In the genomic region with DNA sequence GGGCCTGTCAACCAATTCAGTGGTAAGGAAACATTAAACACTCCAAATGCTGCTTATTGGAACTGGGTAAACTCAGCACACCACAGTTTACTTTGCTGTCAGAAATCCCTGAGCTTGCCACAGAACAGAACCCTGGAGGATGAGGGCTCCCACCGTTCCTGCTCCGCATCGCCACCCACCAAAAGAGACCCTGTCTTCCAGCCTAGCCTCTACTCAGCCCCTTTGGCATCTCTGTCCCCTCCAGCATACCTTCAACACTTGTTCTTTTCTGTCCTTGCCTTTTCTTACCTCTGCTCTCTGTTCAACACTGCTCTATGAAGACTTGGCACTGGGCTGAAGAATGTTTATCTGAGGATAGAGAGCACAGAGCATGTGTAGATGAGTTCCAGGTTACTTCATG, we compare ENCODE assay signal across 10 mouse cellular contexts.
DNase-seq lines count a peak whose midpoint lies in the region; ATAC-seq and TF ChIP-seq lines count a peak whose summit lies in the region.
"Had no signal": no experiment of that assay in that cellular context is flagged by ENCODE, and none has a peak within 500 bp of the region (broad histone marks: within the 10 kb centered on the region; RNA-seq: fewer than 3 reads in every experiment).

No protein-coding gene starts in this region.

- H3K9ac ChIP-seq in heart, embryonic 12.5 days: no peak overlapping the region
- H3K9ac ChIP-seq in lung, postnatal 0 days (replicated peaks; ENCODE audit: low read depth): no peak overlapping the region
- no peak overlapping the region; the same call in 1 of the 2 replicates for H3K9ac ChIP-seq in forebrain, embryonic 14.5 days (ENCODE audit: low read length)
- no peak overlapping the region for H3K9ac ChIP-seq in stomach, embryonic 16.5 days (ENCODE audit: low read length)
- H3K9ac ChIP-seq: liver, embryonic 12.5 days had no signal

- H3K4me1 ChIP-seq in heart, embryonic 12.5 days (replicated peaks): peaks cover 87% of the 10 kb centered on the region
- peaks cover 5% of the 10 kb centered on the region for H3K4me1 ChIP-seq in lung, postnatal 0 days (ENCODE audit: insufficient read depth, low read depth, low read length)
- H3K4me1 ChIP-seq in forebrain, embryonic 14.5 days (ENCODE audit: control insufficient read depth, insufficient read depth, low read length): peaks cover 55% of the 10 kb centered on the region
- peaks cover 53% of the 10 kb centered on the region for H3K4me1 ChIP-seq in stomach, embryonic 16.5 days (ENCODE audit: control insufficient read depth, insufficient read depth, low read length)
- H3K4me1 ChIP-seq: liver, embryonic 12.5 days had no signal

- no peak for ATAC-seq in heart, embryonic 12.5 days (ENCODE audit: insufficient number of reproducible peaks, low FRiP score)
- ATAC-seq in lung, postnatal 0 days: peak; percentile 33
- ATAC-seq in forebrain, embryonic 14.5 days: no peak
- ATAC-seq in stomach, embryonic 16.5 days (ENCODE audit: insufficient read depth, low FRiP score): peak; percentile 31; the same call in 1 of the 2 replicates
- ATAC-seq: liver, embryonic 12.5 days had no signal

- H3K27ac ChIP-seq in heart, embryonic 12.5 days (ENCODE audit: poor library complexity, severe bottlenecking): peak overlapping the region; percentile 65
- H3K27ac ChIP-seq in lung, postnatal 0 days (ENCODE audit: low read length): no peak overlapping the region
- peak overlapping the region; percentile 70; the same call in 1 of the 2 replicates for H3K27ac ChIP-seq in forebrain, embryonic 14.5 days (ENCODE audit: low read depth, low read length)
- H3K27ac ChIP-seq in stomach, embryonic 16.5 days (ENCODE audit: low read length): peak overlapping the region; percentile 80
- H3K27ac ChIP-seq: liver, embryonic 12.5 days had no signal

- no peaks in the 10 kb centered on the region for H3K27me3 ChIP-seq in heart, embryonic 12.5 days (replicated peaks)
- H3K27me3 ChIP-seq in lung, postnatal 0 days (replicated peaks; ENCODE audit: insufficient read depth, low read length): 0 out of 2 replicates have a peak, but pooled peaks cover 3% of the 10 kb centered on the region
- H3K27me3 ChIP-seq in forebrain, embryonic 14.5 days (replicated peaks; ENCODE audit: control insufficient read depth, insufficient read depth, low read length): no peaks in the 10 kb centered on the region
- H3K27me3 ChIP-seq in stomach, embryonic 16.5 days (ENCODE audit: control insufficient read depth, insufficient read depth, low read length): no peaks in the 10 kb centered on the region
- H3K27me3 ChIP-seq: liver, embryonic 12.5 days had no signal

- DNase-seq in heart, postnatal 25 days (ENCODE audit: low spot score): no peak
- peak; percentile 38 for DNase-seq in lung, postnatal 0 days (ENCODE audit: low spot score)
- DNase-seq in lung, adult 18-20 months: no peak
- DNase-seq in forebrain, embryonic 14.5 days (ENCODE audit: low spot score): no peak
- DNase-seq in adrenal gland, adult 18-20 months (ENCODE audit: low spot score in 2 of 2): no peak
- DNase-seq in left cerebral cortex, postnatal 4 days: no peak
- DNase-seq: thymus, postnatal 36 days had no signal

- no peak overlapping the region for H3K4me3 ChIP-seq in heart, embryonic 12.5 days
- no peak overlapping the region for H3K4me3 ChIP-seq in lung, postnatal 0 days (ENCODE audit: low read depth, low read length)
- H3K4me3 ChIP-seq in forebrain, embryonic 14.5 days (ENCODE audit: low read depth, low read length): no peak overlapping the region
- H3K4me3 ChIP-seq in stomach, embryonic 16.5 days (replicated peaks; ENCODE audit: low read length): no peak overlapping the region
- H3K4me3 ChIP-seq: liver, embryonic 12.5 days had no signal

- intact Hi-C loops in heart, postnatal 25 days (cut with DNase I): no loop called here
- intact Hi-C loops in left cerebral cortex, postnatal 4 days (cut with DNase I): no loop called here

- H3K36me3 ChIP-seq in heart, embryonic 12.5 days: no peaks in the 10 kb centered on the region
- H3K36me3 ChIP-seq in lung, postnatal 0 days (ENCODE audit: insufficient read depth, low read length): no peaks in the 10 kb centered on the region
- H3K36me3 ChIP-seq in forebrain, embryonic 14.5 days (ENCODE audit: control insufficient read depth, insufficient read depth, low read length): no peaks in the 10 kb centered on the region
- H3K36me3 ChIP-seq in stomach, embryonic 16.5 days (ENCODE audit: control insufficient read depth, insufficient read depth, low read length): no peaks in the 10 kb centered on the region
- H3K36me3 ChIP-seq: liver, embryonic 12.5 days had no signal

- TF ChIP-seq EP300 in lung, postnatal 0 days (IDR thresholded peaks at IDR 0.05): no peak

- 77% methylated on average over 3 of the region's 3 CpGs for WGBS in heart, embryonic 12.5 days
- 41% methylated on average over 3 of the region's 3 CpGs for WGBS in lung, postnatal 0 days
- 52% methylated on average over 3 of the region's 3 CpGs for WGBS in forebrain, embryonic 14.5 days
- WGBS in stomach, embryonic 16.5 days: 68% methylated on average over 3 of the region's 3 CpGs

- TF ChIP-seq CTCF in lung, postnatal 0 days (IDR thresholded peaks at IDR 0.05): no peak

- no peaks in the 10 kb centered on the region for H3K9me3 ChIP-seq in heart, embryonic 12.5 days (replicated peaks)
- H3K9me3 ChIP-seq in lung, postnatal 0 days (ENCODE audit: low read length): no peaks in the 10 kb centered on the region
- no peaks in the 10 kb centered on the region for H3K9me3 ChIP-seq in forebrain, embryonic 14.5 days (replicated peaks; ENCODE audit: control insufficient read depth, low read length)
- H3K9me3 ChIP-seq in stomach, embryonic 16.5 days (replicated peaks; ENCODE audit: control insufficient read depth, low read length): no peaks in the 10 kb centered on the region
- H3K9me3 ChIP-seq: liver, embryonic 12.5 days had no signal

- peak overlapping the region; percentile 2; the same call in 1 of the 2 replicates for H3K4me2 ChIP-seq in heart, embryonic 12.5 days
- H3K4me2 ChIP-seq in lung, postnatal 0 days (replicated peaks; ENCODE audit: low read depth, low read length): no peak overlapping the region
- H3K4me2 ChIP-seq in forebrain, embryonic 14.5 days (ENCODE audit: low read length): peak overlapping the region; percentile 10; the same call in 1 of the 2 replicates
- no peak overlapping the region for H3K4me2 ChIP-seq in stomach, embryonic 16.5 days (ENCODE audit: low read depth, low read length)
- H3K4me2 ChIP-seq: liver, embryonic 12.5 days had no signal

Comparison
In these comparisons a context has a peak if more than half of its experiments do, and no peak if none do; other contexts are left out.
1. ATAC-seq: peak in lung, postnatal 0 days (single experiment) and stomach, embryonic 16.5 days (single experiment); none in heart, embryonic 12.5 days (single experiment) and forebrain, embryonic 14.5 days (single experiment).
2. H3K4me2 ChIP-seq: peak in heart, embryonic 12.5 days (single experiment) and forebrain, embryonic 14.5 days (single experiment); none in lung, postnatal 0 days (single experiment) and stomach, embryonic 16.5 days (single experiment).